Mouse (Mus musculus): ENCODE data around the gene Hand2. TPM values are rescaled to one million over a fixed set of nuclear protein-coding genes. Genes with fewer than 3 reads are reported as not detected.

The Hand2 gene
- total RNA-seq (2015) (not detected in 2 replicates), total RNA-seq (2017) (not detected in 2 replicates)

GRCm38 (mm10) chr8:57320851-57321743 is at the start of gene Hand2:
Hand2 (plus strand) TSS chr8:57320983.
- ATAC-seq (ENCODE audit: poor library complexity, severe bottlenecking), result no peak

GRCm38 (mm10) chr8:57273055-57273454 is 47.7 kb upstream of the Hand2 start:
- ATAC-seq (ENCODE audit: poor library complexity, severe bottlenecking), result no peak

GRCm38 (mm10) chr8:57293441-57293840 is 27.3 kb upstream of the Hand2 start:
- no peak for ATAC-seq (ENCODE audit: poor library complexity, severe bottlenecking)

- ATAC-seq (ENCODE audit: poor library complexity, severe bottlenecking), result no peak
Observed at GRCm38 (mm10) chr8:57303513-57303912, 17.3 kb upstream of the Hand2 start.

- ATAC-seq (ENCODE audit: poor library complexity, severe bottlenecking), result peak; percentile 63
Observed at GRCm38 (mm10) chr8:57304944-57305343, 15.8 kb upstream of the Hand2 start.

GRCm38 (mm10) chr8:57306441-57306840 is 14.3 kb upstream of the Hand2 start:
- no peak for ATAC-seq (ENCODE audit: poor library complexity, severe bottlenecking)

- no peak for ATAC-seq (ENCODE audit: poor library complexity, severe bottlenecking)
Observed at GRCm38 (mm10) chr8:57309844-57310485, 10.8 kb upstream of the Hand2 start.

- no peak for ATAC-seq (ENCODE audit: poor library complexity, severe bottlenecking)
Observed at GRCm38 (mm10) chr8:57312031-57312981, 8.5 kb upstream of the Hand2 start.

- no peak for ATAC-seq (ENCODE audit: poor library complexity, severe bottlenecking)
Observed at GRCm38 (mm10) chr8:57313583-57313982, 7.2 kb upstream of the Hand2 start.

GRCm38 (mm10) chr8:57314216-57314615 is 6.6 kb upstream of the Hand2 start:
- no peak for ATAC-seq (ENCODE audit: poor library complexity, severe bottlenecking)

- ATAC-seq (ENCODE audit: poor library complexity, severe bottlenecking), result no peak
Observed at GRCm38 (mm10) chr8:57315471-57315870, 5.3 kb upstream of the Hand2 start.

- no peak for ATAC-seq (ENCODE audit: poor library complexity, severe bottlenecking)
Observed at GRCm38 (mm10) chr8:57317107-57317506, 3.7 kb upstream of the Hand2 start.

GRCm38 (mm10) chr8:57317890-57318480 is 2.8 kb upstream of the Hand2 start:
- no peak for ATAC-seq (ENCODE audit: poor library complexity, severe bottlenecking)

GRCm38 (mm10) chr8:57319092-57319980 is 1.4 kb upstream of the Hand2 start:
- no peak for ATAC-seq (ENCODE audit: poor library complexity, severe bottlenecking)

GRCm38 (mm10) chr8:57319981-57320585 is 700 bp upstream of the Hand2 start:
- ATAC-seq (ENCODE audit: poor library complexity, severe bottlenecking), result no peak

- ATAC-seq (ENCODE audit: poor library complexity, severe bottlenecking), result no peak
Observed at GRCm38 (mm10) chr8:57321898-57322895, 1.4 kb downstream of the Hand2 start.

- ATAC-seq (ENCODE audit: poor library complexity, severe bottlenecking), result no peak
Observed at GRCm38 (mm10) chr8:57322961-57323941, 2.5 kb downstream of the Hand2 start.

Measured in megakaryocyte, adult 5-6 weeks (primary cell).